Mouse (Mus musculus) cortical plate, adult 2 months (tissue): ENCODE results near the gene 2410137M14Rik. TPM values are rescaled to one million over a fixed set of nuclear protein-coding genes. Genes with fewer than 3 reads are reported as not detected.
A peak's percentile ranks its signal among the peaks of the same experiment; 100 is the strongest.
"Not testable (repeated sequence)": the region's sequence is repeated elsewhere in the genome, so short reads cannot be mapped to it uniquely, and the experiment has no call there.

ENCODE experiments used
- H3K27ac ChIP-seq: fragments of 200-500 bp; 2 replicates; pipeline ENCODE4 v1.5.1; 2012; ENCODE audit warnings: low read length, control low read depth, inconsistent platforms; ENCODE audit not compliant: insufficient read depth
- H3K4me1 ChIP-seq: fragments of 200-500 bp; 2 replicates; pipeline ENCODE4 v1.6.1; 2011; ENCODE audit warnings: low read length; ENCODE audit not compliant: control insufficient read depth, insufficient read depth
- H3K4me3 ChIP-seq: fragments of 200-500 bp; 2 replicates; pipeline ENCODE4 v1.5.1; 2011; ENCODE audit warnings: mild to moderate bottlenecking, low read length, control low read depth; ENCODE audit not compliant: insufficient read depth
- CTCF ChIP-seq: fragments of 200-500 bp; IDR thresholded peaks from 2 replicates; pipeline ENCODE4 v1.5.1; 2011; ENCODE audit warnings: mild to moderate bottlenecking, control low read depth, low read length; ENCODE audit not compliant: insufficient read depth; ENCODE audit errors: extremely low read depth
- POLR2A ChIP-seq: fragments of 200-500 bp; IDR thresholded peaks from 2 replicates; pipeline ENCODE4 v1.6.1; 2011; ENCODE audit warnings: mild to moderate bottlenecking, low read length, control low read depth; ENCODE audit not compliant: insufficient read depth; ENCODE audit errors: extremely low read depth
- polyA plus RNA-seq: library from polyadenylated mRNA; depleted of rRNA; stranded (reverse); fragments of >200 nt; gene quantifications from 2 replicates; pipeline ENCODE4 v1.2.3, GENCODE M21; 2012

The 2410137M14Rik gene
- polyA plus RNA-seq, 1 experiment: 1.0 TPM

DNA sequence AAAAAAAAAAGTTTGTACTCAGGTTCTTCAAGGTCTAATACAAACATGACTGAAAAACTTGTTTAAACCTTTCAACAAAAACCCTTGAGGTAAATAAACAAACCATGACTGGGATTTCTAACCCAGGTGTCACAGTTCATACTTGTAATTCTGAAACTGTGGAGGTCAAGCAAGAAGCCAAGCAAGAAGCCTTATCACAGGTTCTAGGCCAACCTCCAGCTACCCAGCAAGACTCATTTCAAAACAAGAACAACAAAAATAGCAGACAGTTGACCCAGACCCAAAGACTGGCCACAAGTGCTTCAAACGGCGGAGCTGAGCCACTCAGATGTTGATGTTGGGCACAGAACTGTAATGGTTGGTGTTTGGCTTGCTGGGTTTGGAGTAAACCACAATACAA lies 13.5 kb upstream of the 2410137M14Rik start:
- no peak overlapping the region for H3K4me3 ChIP-seq
- TF ChIP-seq POLR2A (no peak), CTCF (no peak)
- H3K4me1 ChIP-seq: peaks cover 3% of the 10 kb centered on the region; the same call in 1 of the 2 replicates
- no peak overlapping the region for H3K27ac ChIP-seq

DNA sequence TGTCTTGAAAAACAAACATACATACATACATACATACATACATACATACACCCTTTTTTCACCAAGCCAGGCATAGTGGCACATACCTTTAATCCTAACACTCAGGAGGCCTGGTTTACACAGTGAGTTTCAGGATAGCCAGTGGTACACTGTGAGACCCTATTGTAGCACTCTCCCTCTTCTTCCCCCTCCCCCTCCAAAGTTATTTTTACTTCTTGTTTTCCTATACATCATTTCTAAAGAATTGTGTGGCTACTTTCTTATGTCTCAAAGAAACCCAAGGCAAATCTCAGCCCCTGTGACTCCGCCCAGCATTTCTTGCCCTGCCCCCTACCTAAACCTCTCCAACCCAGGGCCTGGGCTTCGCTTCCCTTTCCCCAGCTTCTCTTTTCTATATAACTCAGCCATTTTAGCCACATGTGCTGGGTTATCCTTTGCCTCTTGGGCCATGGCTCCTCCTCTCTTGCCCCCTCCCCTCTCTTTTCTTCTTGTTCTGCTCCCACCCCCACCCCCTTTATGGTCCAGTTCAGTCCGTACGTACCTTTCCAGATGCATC lies 12.8 kb upstream of the 2410137M14Rik start:
- Histone ChIP-seq H3K27ac (no peak overlapping the region), H3K4me3 (no peak overlapping the region), H3K4me1 (peaks cover 3% of the 10 kb centered on the region; the same call in 1 of the 2 replicates)
- TF ChIP-seq CTCF: no peak
- TF ChIP-seq POLR2A: no peak

DNA sequence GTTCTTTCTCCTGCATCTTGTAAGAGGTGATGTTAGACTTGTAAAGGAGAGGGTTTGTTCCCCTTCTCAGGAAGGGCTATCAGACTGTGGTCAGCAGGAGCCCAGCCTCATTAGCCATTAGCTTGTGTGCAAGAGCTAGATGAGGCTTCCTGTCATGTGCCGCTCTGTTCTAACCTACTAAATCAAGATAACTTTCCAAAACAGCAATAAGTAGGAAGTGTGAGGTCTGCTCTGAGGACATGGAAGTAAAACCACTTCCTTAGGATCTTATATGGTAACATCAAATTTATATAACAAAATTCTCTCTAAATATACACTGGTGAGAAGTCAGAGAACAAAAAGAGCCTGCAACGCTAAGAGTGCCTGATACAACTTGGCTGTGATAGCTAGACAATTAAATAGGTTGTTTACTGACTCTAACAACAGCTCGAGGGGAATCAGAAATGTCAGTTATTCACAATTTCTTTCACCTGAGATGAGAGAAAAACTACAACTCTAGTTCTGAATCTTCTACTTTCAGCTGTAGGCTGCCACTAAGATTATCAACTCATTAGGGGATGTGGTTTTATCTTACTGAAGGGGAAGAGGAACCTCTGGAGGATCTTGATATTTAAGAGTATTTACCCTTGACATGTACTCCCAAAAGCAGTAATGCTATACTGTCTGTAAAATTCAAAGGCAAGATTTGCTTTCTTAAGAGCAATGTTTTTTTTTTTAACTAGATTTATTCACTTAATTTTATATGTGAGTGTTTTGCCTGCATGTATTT lies 11.5 kb upstream of the 2410137M14Rik start:
- Histone ChIP-seq H3K4me3 (no peak overlapping the region), H3K4me1 (peaks cover 3% of the 10 kb centered on the region; the same call in 1 of the 2 replicates), H3K27ac (peak overlapping the region; percentile 27; the same call in 1 of the 2 replicates)
- TF ChIP-seq POLR2A (no peak), CTCF (no peak)

GRCm38 (mm10) chr17:36990630-36991029 lies 9.6 kb upstream of the 2410137M14Rik start:
- not testable (repeated sequence) for H3K4me1 ChIP-seq, H3K27ac ChIP-seq, H3K4me3 ChIP-seq

GRCm38 (mm10) chr17:36989437-36989836 lies 8.4 kb upstream of the 2410137M14Rik start, which contains the start of gene H2-M5:
Gene H2-M5 (minus strand): TSS chr17:36989537.
- no peak within 1 kb of the TSS for H3K27ac ChIP-seq
- TF ChIP-seq POLR2A (no peak), CTCF (no peak)
- no peak within 1 kb of the TSS for H3K4me3 ChIP-seq
- H3K4me1 ChIP-seq: peaks cover 3% of the 10 kb centered on the region; the same call in 1 of the 2 replicates

DNA sequence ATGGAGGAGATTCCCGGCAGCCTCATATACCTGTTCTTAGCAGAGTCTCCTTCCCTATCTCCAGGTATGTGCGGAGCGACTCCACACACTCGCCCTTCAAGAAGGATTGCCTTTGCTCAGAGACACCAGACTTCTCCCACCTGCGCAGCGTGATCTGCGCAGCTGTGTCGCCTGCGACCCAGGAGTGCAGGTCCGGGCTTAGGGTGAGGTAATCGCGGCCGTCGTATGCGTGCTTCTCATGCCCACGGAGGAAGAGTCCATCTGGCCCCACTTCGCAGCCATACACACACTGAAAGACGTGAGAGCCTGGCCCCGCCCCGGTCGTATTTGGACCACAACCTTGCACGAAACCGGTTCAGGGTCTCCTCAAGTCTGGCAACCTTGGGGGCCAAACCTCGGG lies 7.4 kb upstream of the 2410137M14Rik start:
- Histone ChIP-seq H3K4me3 (no peak overlapping the region), H3K27ac (no peak overlapping the region), H3K4me1 (peaks cover 3% of the 10 kb centered on the region; the same call in 1 of the 2 replicates)
- no peak for TF ChIP-seq POLR2A
- no peak for TF ChIP-seq CTCF

GRCm38 (mm10) chr17:36982253-36983155 lies 1.5 kb upstream of the 2410137M14Rik start:
- TF ChIP-seq POLR2A (no peak), CTCF (no peak)
- no peak overlapping the region for H3K4me3 ChIP-seq
- no peak overlapping the region for H3K27ac ChIP-seq
- no peaks in the 10 kb centered on the region for H3K4me1 ChIP-seq

- peak overlapping the region; percentile 35; the same call in 1 of the 2 replicates for H3K4me3 ChIP-seq
- TF ChIP-seq CTCF: no peak
- no peak for TF ChIP-seq POLR2A
- no peak overlapping the region for H3K27ac ChIP-seq
- H3K4me1 ChIP-seq: no peaks in the 10 kb centered on the region
Measured at GRCm38 (mm10) chr17:36981845-36982244, 808 bp upstream of the 2410137M14Rik start.

- TF ChIP-seq CTCF: no peak
- TF ChIP-seq POLR2A: no peak
- Histone ChIP-seq H3K4me1 (no peaks in the 10 kb centered on the region), H3K27ac (no peak overlapping the region), H3K4me3 (no peak overlapping the region)
Measured at GRCm38 (mm10) chr17:36973271-36973787, 7.7 kb downstream of the 2410137M14Rik start.
